Mouse (Mus musculus) ovary, adult 10 weeks (tissue): ENCODE data around the gene Tnfaip2. TPM values are rescaled to one million over a fixed set of nuclear protein-coding genes. Genes with fewer than 3 reads are reported as not detected.

ENCODE experiments used
- polyA plus RNA-seq: library from polyadenylated mRNA; stranded (reverse); fragments of 350-450 nt; fragmentation: Illumina TruSeq; extraction: RNeasy Lipid Tissue Mini Kit (QIAGEN cat#74804); gene quantifications from one replicate; pipeline ENCODE4 v1.2.3, GENCODE M21; 2014

Gene Tnfaip2
- polyA plus RNA-seq = 1.5 TPM

GRCm38 (mm10) chr12:111442309-111443010 lies at the start of gene Tnfaip2:
Gene Tnfaip2 (plus strand): TSS chr12:111442469.

GRCm38 (mm10) chr12:111406622-111407021 lies 35.6 kb upstream of the Tnfaip2 start, which contains the start of gene Lbhd2:
Gene Lbhd2 (plus strand): TSS chr12:111406809.

GRCm38 (mm10) chr12:111416921-111417779 lies 25.1 kb upstream of the Tnfaip2 start, which contains the start of gene Exoc3l4:
Gene Exoc3l4 (plus strand): TSS chr12:111417017.

GRCm38 (mm10) chr12:111485652-111486306 lies 43.5 kb downstream of the Tnfaip2 start, which contains the start of gene Gm266:
Gene Gm266 (minus strand): TSS chr12:111485823.

Other genes starting within 250 kb of the Tnfaip2 start
- gene Amn, start 171.4 kb upstream of the Tnfaip2 start, polyA plus RNA-seq = not detected
- 6.0 TPM for gene Cdc42bpb, start 64.8 kb upstream of the Tnfaip2 start, polyA plus RNA-seq
- not detected for gene Lbhd2, start 35.7 kb upstream of the Tnfaip2 start, polyA plus RNA-seq
- 0.17 TPM for gene Exoc3l4, start 25.5 kb upstream of the Tnfaip2 start, polyA plus RNA-seq
- gene Gm266, start 43.4 kb downstream of the Tnfaip2 start, polyA plus RNA-seq = 4.5 TPM
- 762 TPM for gene Eif5, start 95.5 kb downstream of the Tnfaip2 start, polyA plus RNA-seq
- gene Mark3, start 132.1 kb downstream of the Tnfaip2 start, polyA plus RNA-seq = 248 TPM
- gene Ckb, start 229.9 kb downstream of the Tnfaip2 start, polyA plus RNA-seq = 1.7 TPM
- gene Trmt61a, start 235.6 kb downstream of the Tnfaip2 start, polyA plus RNA-seq = not detected